Mouse (Mus musculus) kidney, postnatal 0 days (tissue): Measurements from ENCODE around the gene Slc12a9. TPM values are rescaled to one million over a fixed set of nuclear protein-coding genes. Genes with fewer than 3 reads are reported as not detected.
A peak's percentile ranks its signal among the peaks of the same experiment; 100 is the strongest.

Source experiments
- ATAC-seq: fragments of 200-750 bp; cut with Nextera tagmentation; replicated peaks from 2 replicates; pipeline ENCODE4 v1.8.0; 2017; ENCODE audit warnings: low read depth, moderate number of reproducible peaks, moderate TSS enrichment, moderate library complexity; ENCODE audit not compliant: low FRiP score
- DNase-seq: peaks from one replicate; pipeline ENCODE4 v3.0.0-alpha.2; 2016; ENCODE audit warnings: low spot score
- H3K27ac ChIP-seq: fragments of 300-500 bp; sonication (generic); 2 replicates; pipeline ENCODE4 v1.5.1; 2014; ENCODE audit warnings: mild to moderate bottlenecking
- H3K27me3 ChIP-seq: fragments of 300-500 bp; sonication (generic); 2 replicates; pipeline ENCODE4 v1.6.1; 2014; ENCODE audit warnings: low read length, mixed read lengths; ENCODE audit not compliant: insufficient read depth
- H3K36me3 ChIP-seq: fragments of 300-500 bp; sonication (generic); 2 replicates; pipeline ENCODE4 v1.6.1; 2014; ENCODE audit warnings: low read length, mixed read lengths; ENCODE audit not compliant: insufficient read depth
- H3K4me1 ChIP-seq: fragments of 300-500 bp; sonication (generic); replicated peaks from 2 replicates; pipeline ENCODE4 v1.6.1; 2014; ENCODE audit warnings: antibody characterized with exemption, low read length, mixed read lengths; ENCODE audit not compliant: insufficient read depth
- H3K4me2 ChIP-seq: fragments of 300-500 bp; sonication (generic); 2 replicates; pipeline ENCODE4 v1.6.1; 2014; ENCODE audit warnings: mild to moderate bottlenecking, low read length, moderate library complexity, mixed read lengths
- H3K4me3 ChIP-seq: fragments of 300-500 bp; sonication (generic); replicated peaks from 2 replicates; pipeline ENCODE4 v1.5.1; 2014; ENCODE audit warnings: low read depth, low read length
- H3K9ac ChIP-seq: fragments of 300-500 bp; sonication (generic); 2 replicates; pipeline ENCODE4 v1.6.1; 2014; ENCODE audit warnings: low read depth, low read length
- H3K9me3 ChIP-seq: fragments of 300-500 bp; sonication (generic); replicated peaks from 2 replicates; pipeline ENCODE4 v1.6.1; 2016; ENCODE audit warnings: low read length, inconsistent platforms, mixed read lengths
- CTCF ChIP-seq: IDR thresholded peaks from 2 replicates; pipeline ENCODE4 v1.5.1; 2016; ENCODE audit warnings: antibody characterized with exemption, low read depth, mild to moderate bottlenecking, moderate library complexity
- WGBS: fragments of 180-500 bp; shearing (Covaris S2); extraction: QIAGEN DNeasy Blood & Tissue Kit; methylation state at CpG from one replicate; pipeline ENCODE4 v1.1.7; 2014; 5-methylcytosine and 5-hydroxymethylcytosine counted together
- polyA plus RNA-seq: library from polyadenylated mRNA; unstranded; fragments of >200 nt; fragmentation: Nextera tagmentation; extraction: Ambion mirVana; gene quantifications from 2 replicates; pipeline ENCODE4 v1.2.1, GENCODE M21; 2015

The Slc12a9 gene
- polyA plus RNA-seq, 1 experiment from 2014 or later = 11.8 TPM

- H3K27ac ChIP-seq = peak overlapping the region; percentile 91
- ATAC-seq = no peak
- no peak overlapping the region for H3K4me2 ChIP-seq
These were observed 3.8 kb upstream of the Slc12a9 start for GRCm38 (mm10) chr5:137337190-137337589.

GRCm38 (mm10) chr5:137335066-137335465, 1.7 kb upstream of the Slc12a9 start:
- H3K36me3 ChIP-seq = no peaks in the 10 kb centered on the region
- no peak overlapping the region for H3K4me2 ChIP-seq
- no peak overlapping the region for H3K4me3 ChIP-seq
- H3K4me1 ChIP-seq = peaks cover 10% of the 10 kb centered on the region
- H3K27me3 ChIP-seq = no peaks in the 10 kb centered on the region
- 71% methylated on average over 6 of the region's 6 CpGs for WGBS
- no peak for DNase-seq
- no peak for ATAC-seq
- H3K9ac ChIP-seq = no peak overlapping the region
- TF ChIP-seq CTCF = no peak
- H3K9me3 ChIP-seq = no peaks in the 10 kb centered on the region
- no peak overlapping the region for H3K27ac ChIP-seq

More at GRCm38 (mm10) chr5:137337190-137337589, 3.8 kb upstream of the Slc12a9 start:
- H3K27me3 ChIP-seq = no peaks in the 10 kb centered on the region
- no peaks in the 10 kb centered on the region for H3K9me3 ChIP-seq
- no peak for DNase-seq
- H3K4me1 ChIP-seq = peaks cover 10% of the 10 kb centered on the region
- WGBS = 40% methylated on average over 8 of the region's 8 CpGs
- H3K4me3 ChIP-seq = no peak overlapping the region
- no peak for TF ChIP-seq CTCF
- no peaks in the 10 kb centered on the region for H3K36me3 ChIP-seq
- H3K9ac ChIP-seq = no peak overlapping the region

- H3K4me1 ChIP-seq = peaks cover 4% of the 10 kb centered on the region
- DNase-seq = no peak
- no peaks in the 10 kb centered on the region for H3K9me3 ChIP-seq
- no peaks in the 10 kb centered on the region for H3K27me3 ChIP-seq
- no peak for TF ChIP-seq CTCF
- H3K9ac ChIP-seq = no peak overlapping the region
- no peak overlapping the region for H3K27ac ChIP-seq
- 55% methylated on average over 10 of the region's 10 CpGs for WGBS
- no peak for ATAC-seq
- H3K36me3 ChIP-seq = no peaks in the 10 kb centered on the region
- H3K4me2 ChIP-seq = no peak overlapping the region; the same call in 1 of the 2 replicates
- H3K4me3 ChIP-seq = peak overlapping the region; percentile 50; the same call in 1 of the 2 replicates
These were observed 920 bp upstream of the Slc12a9 start for GRCm38 (mm10) chr5:137334317-137334716.

- no peaks in the 10 kb centered on the region for H3K4me1 ChIP-seq
These were observed 413 bp downstream of the Slc12a9 start for GRCm38 (mm10) chr5:137332857-137333511.

GRCm38 (mm10) chr5:137330910-137331309, 2.5 kb downstream of the Slc12a9 start:
- DNase-seq (no peak), ATAC-seq (no peak)
- no peak for TF ChIP-seq CTCF
- Histone ChIP-seq H3K4me1 (no peaks in the 10 kb centered on the region), H3K27me3 (no peaks in the 10 kb centered on the region), H3K4me3 (no peak overlapping the region), H3K36me3 (0 out of 2 replicates have a peak, but pooled peaks cover 2% of the 10 kb centered on the region), H3K27ac (no peak overlapping the region), H3K9ac (no peak overlapping the region), H3K4me2 (no peak overlapping the region), H3K9me3 (no peaks in the 10 kb centered on the region)
- 85% methylated on average over 7 of the region's 7 CpGs for WGBS

More at GRCm38 (mm10) chr5:137332857-137333511, 413 bp downstream of the Slc12a9 start:
- DNase-seq (no peak), ATAC-seq (no peak)
- Histone ChIP-seq H3K4me2 (peak overlapping the region; percentile 82), H3K27ac (peak overlapping the region; percentile 72), H3K4me3 (peak overlapping the region; percentile 50), H3K9me3 (no peaks in the 10 kb centered on the region), H3K27me3 (no peaks in the 10 kb centered on the region), H3K36me3 (no peaks in the 10 kb centered on the region), H3K9ac (peak overlapping the region; percentile 73)
- TF ChIP-seq CTCF = no peak
- 13% methylated on average over 15 of the region's 15 CpGs for WGBS

GRCm38 (mm10) chr5:137320996-137321395, 12.4 kb downstream of the Slc12a9 start:
- H3K9ac ChIP-seq = no peak overlapping the region
- 0 out of 2 replicates have a peak, but pooled peaks cover 5% of the 10 kb centered on the region for H3K36me3 ChIP-seq
- no peak overlapping the region for H3K4me3 ChIP-seq
- H3K27me3 ChIP-seq = no peaks in the 10 kb centered on the region
- 92% methylated on average over 3 of the region's 3 CpGs for WGBS
- TF ChIP-seq CTCF = no peak
- no peaks in the 10 kb centered on the region for H3K4me1 ChIP-seq
- H3K9me3 ChIP-seq = no peaks in the 10 kb centered on the region
- no peak overlapping the region for H3K27ac ChIP-seq
- DNase-seq = no peak
- no peak overlapping the region for H3K4me2 ChIP-seq
- ATAC-seq = no peak
